Mouse (Mus musculus) G1E (cell line): ENCODE results near the gene Adck2. TPM values are rescaled to one million over a fixed set of nuclear protein-coding genes. Genes with fewer than 3 reads are reported as not detected.
A peak's percentile ranks its signal among the peaks of the same experiment; 100 is the strongest.

ENCODE experiments used
- ATAC-seq: 2 replicates; pipeline ENCODE4 v1.8.0; 2016; ENCODE audit warnings: mild to moderate bottlenecking; ENCODE audit not compliant: insufficient number of reproducible peaks, poor library complexity, low FRiP score, severe bottlenecking; ENCODE audit errors: extremely low read depth
- DNase-seq: peaks from one replicate; pipeline ENCODE4 v3.0.0; 2012; ENCODE audit warnings: low spot score
- H3K27me3 ChIP-seq: 2 replicates; pipeline ENCODE4 v1.6.1; 2012; ENCODE audit warnings: mild to moderate bottlenecking, low read length, inconsistent platforms; ENCODE audit not compliant: insufficient read depth
- H3K36me3 ChIP-seq: replicated peaks from 2 replicates; pipeline ENCODE3; 2012; ENCODE audit warnings: mild to moderate bottlenecking, inconsistent platforms
- H3K4me1 ChIP-seq: 2 replicates; pipeline ENCODE4 v1.6.1; 2012; ENCODE audit warnings: low read depth, low read length, inconsistent platforms, mixed read lengths; ENCODE audit not compliant: insufficient read depth
- H3K4me3 ChIP-seq: 2 replicates; pipeline ENCODE4 v1.5.1; 2012; ENCODE audit warnings: low read depth, mild to moderate bottlenecking, inconsistent platforms, low read length, moderate library complexity, mixed read lengths
- H3K9me3 ChIP-seq: replicated peaks from 2 replicates; pipeline ENCODE4 v1.6.1; 2012; ENCODE audit warnings: inconsistent platforms
- CTCF ChIP-seq: IDR thresholded peaks from 2 replicates; pipeline ENCODE4 v1.5.1; 2012; ENCODE audit warnings: low read depth, low read length, inconsistent platforms, mixed read lengths
- GATA1 ChIP-seq: IDR thresholded peaks from 2 replicates; pipeline ENCODE4 v1.6.1; 2012; ENCODE audit warnings: borderline replicate concordance, low read length, inconsistent platforms, mixed read lengths
- GATA2 ChIP-seq: IDR thresholded peaks from 2 replicates; pipeline ENCODE4 v1.6.1; 2012; ENCODE audit warnings: low read depth, low read length, inconsistent platforms, borderline replicate concordance
- POLR2AphosphoS5 ChIP-seq: IDR thresholded peaks from 2 replicates; pipeline ENCODE4 v1.6.1; 2012; ENCODE audit warnings: low read depth, low read length, inconsistent platforms; ENCODE audit not compliant: insufficient replicate concordance
- TAL1 ChIP-seq: conservative IDR thresholded peaks from 2 replicates; pipeline ENCODE4 v1.6.1; 2012; ENCODE audit warnings: low read depth, low read length, inconsistent platforms, mixed read lengths
- polyA plus RNA-seq: library from polyadenylated mRNA; stranded (reverse); fragments of >175 nt; gene quantifications from 2 replicates; pipeline ENCODE4 v1.2.3, GENCODE M21; 2012
- total RNA-seq, 2 experiments: library from RNA; stranded (forward) in 1 of 2; stranded (reverse) in 1 of 2; fragments of 200-1000 nt in 1 of 2; fragments of >200 nt in 1 of 2; fragmentation: Nextera tagmentation in 1 of 2; gene quantifications; 2 replicates each; pipeline ENCODE4 v1.2.3; 2014 to 2017

Adck2 gene
- total RNA-seq (2014; fragmentation: Nextera tagmentation): 6.8 and 10.0 TPM in 2 replicates
- total RNA-seq (2017): 5.3 and 9.8 TPM in 2 replicates
- polyA plus RNA-seq: 10.6 and 12.1 TPM in 2 replicates

- peak within 1 kb of the TSS; percentile 83 for H3K4me3 ChIP-seq
- DNase-seq (peak; percentile 88), ATAC-seq (peak; percentile 95)
- peaks cover 22% of the 10 kb centered on the region for H3K4me1 ChIP-seq
- peaks cover 27% of the 10 kb centered on the region for H3K36me3 ChIP-seq
- peaks cover 15% of the 10 kb centered on the region for H3K27me3 ChIP-seq
- TF ChIP-seq GATA1: no peak
- no peak for TF ChIP-seq GATA2
- no peak for TF ChIP-seq POLR2AphosphoS5
- no peak for TF ChIP-seq TAL1
- no peak for TF ChIP-seq CTCF
- H3K9me3 ChIP-seq: no peaks in the 10 kb centered on the region
Measured at GRCm38 (mm10) chr6:39573791-39574554, at the start of gene Adck2. Adck2 (plus strand) TSS chr6:39573873.

DNA sequence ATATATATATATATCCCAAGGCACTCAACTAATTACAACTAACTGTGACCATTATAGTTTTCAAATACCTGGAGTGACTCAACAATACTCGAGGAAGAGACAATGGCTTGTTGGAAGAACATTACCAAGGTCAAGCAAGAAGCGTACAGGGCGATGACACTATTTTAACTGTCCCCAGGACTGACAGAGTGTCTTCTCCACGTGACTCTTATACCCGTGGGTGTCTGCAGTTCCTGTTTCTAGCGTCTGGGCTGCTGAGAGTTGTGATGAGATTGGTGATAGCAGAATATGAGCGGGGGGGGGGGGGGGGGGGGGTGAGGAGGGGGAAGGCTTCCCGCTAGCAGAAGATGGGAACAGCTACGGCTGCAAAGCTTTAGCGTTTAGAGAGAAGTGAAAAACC lies 46.9 kb upstream of the Adck2 start:
- Histone ChIP-seq H3K36me3 (no peaks in the 10 kb centered on the region), H3K27me3 (peaks cover 13% of the 10 kb centered on the region; the same call in 1 of the 2 replicates), H3K4me3 (no peak overlapping the region), H3K9me3 (no peaks in the 10 kb centered on the region), H3K4me1 (no peaks in the 10 kb centered on the region)
- no peak for TF ChIP-seq GATA1
- TF ChIP-seq POLR2AphosphoS5: no peak
- no peak for TF ChIP-seq CTCF
- TF ChIP-seq GATA2: no peak
- TF ChIP-seq TAL1: no peak
- ATAC-seq (no peak), DNase-seq (no peak)

DNA sequence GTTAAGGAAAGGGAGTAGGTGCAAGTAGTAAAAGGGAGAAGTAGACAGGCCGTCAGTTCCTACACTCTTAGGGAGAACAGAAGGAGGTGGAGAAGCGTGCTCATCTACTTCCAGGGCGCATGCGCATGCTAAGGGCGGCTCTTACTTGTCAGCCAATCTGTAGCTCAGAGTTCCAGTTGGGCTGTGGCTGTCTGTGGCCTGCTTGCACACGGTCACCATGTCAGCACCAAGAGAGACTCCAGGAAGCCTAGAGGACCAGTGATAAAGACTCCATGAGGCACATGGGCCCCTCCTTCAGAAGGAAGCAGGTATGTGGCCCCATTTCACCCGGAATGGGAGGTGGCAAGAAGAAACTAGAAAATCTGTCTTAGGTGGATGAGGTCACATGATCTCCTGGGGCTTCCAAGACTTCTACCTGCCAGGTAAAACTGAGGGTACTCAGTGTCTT lies 46.3 kb upstream of the Adck2 start:
- peaks cover 15% of the 10 kb centered on the region; the same call in 1 of the 2 replicates for H3K27me3 ChIP-seq
- no peaks in the 10 kb centered on the region for H3K36me3 ChIP-seq
- TF ChIP-seq CTCF: no peak
- TF ChIP-seq GATA1: no peak
- TF ChIP-seq GATA2: no peak
- no peak for TF ChIP-seq POLR2AphosphoS5
- TF ChIP-seq TAL1: no peak
- no peaks in the 10 kb centered on the region for H3K9me3 ChIP-seq
- H3K4me1 ChIP-seq: no peaks in the 10 kb centered on the region
- DNase-seq: no peak
- no peak overlapping the region for H3K4me3 ChIP-seq
- no peak for ATAC-seq

DNA sequence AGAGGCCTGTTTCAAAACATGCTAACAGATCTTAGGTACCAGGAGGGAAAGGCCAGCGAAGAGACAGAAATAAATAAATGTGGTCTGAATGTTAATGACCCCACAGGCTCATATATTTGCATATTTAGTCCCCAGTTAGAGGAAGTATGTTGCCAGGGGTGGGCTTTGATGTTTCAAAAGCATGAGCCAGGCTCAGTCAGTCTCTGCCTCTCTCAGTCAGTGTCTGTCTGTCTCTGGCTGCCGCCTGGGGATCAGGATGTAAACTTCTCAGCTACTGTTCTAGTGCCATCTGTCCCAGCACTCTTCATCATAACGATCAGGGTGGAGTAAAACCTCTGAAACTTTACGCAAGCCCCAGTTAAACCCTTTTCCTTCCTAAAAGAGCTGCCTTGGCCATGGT lies 45.9 kb upstream of the Adck2 start:
- no peak overlapping the region for H3K4me3 ChIP-seq
- TF ChIP-seq CTCF: no peak
- no peak for TF ChIP-seq GATA1
- TF ChIP-seq GATA2: no peak
- no peak for TF ChIP-seq POLR2AphosphoS5
- TF ChIP-seq TAL1: no peak
- H3K36me3 ChIP-seq: no peaks in the 10 kb centered on the region
- ATAC-seq (no peak), DNase-seq (no peak)
- H3K4me1 ChIP-seq: no peaks in the 10 kb centered on the region
- H3K9me3 ChIP-seq: no peaks in the 10 kb centered on the region
- peaks cover 12% of the 10 kb centered on the region; the same call in 1 of the 2 replicates for H3K27me3 ChIP-seq

DNA sequence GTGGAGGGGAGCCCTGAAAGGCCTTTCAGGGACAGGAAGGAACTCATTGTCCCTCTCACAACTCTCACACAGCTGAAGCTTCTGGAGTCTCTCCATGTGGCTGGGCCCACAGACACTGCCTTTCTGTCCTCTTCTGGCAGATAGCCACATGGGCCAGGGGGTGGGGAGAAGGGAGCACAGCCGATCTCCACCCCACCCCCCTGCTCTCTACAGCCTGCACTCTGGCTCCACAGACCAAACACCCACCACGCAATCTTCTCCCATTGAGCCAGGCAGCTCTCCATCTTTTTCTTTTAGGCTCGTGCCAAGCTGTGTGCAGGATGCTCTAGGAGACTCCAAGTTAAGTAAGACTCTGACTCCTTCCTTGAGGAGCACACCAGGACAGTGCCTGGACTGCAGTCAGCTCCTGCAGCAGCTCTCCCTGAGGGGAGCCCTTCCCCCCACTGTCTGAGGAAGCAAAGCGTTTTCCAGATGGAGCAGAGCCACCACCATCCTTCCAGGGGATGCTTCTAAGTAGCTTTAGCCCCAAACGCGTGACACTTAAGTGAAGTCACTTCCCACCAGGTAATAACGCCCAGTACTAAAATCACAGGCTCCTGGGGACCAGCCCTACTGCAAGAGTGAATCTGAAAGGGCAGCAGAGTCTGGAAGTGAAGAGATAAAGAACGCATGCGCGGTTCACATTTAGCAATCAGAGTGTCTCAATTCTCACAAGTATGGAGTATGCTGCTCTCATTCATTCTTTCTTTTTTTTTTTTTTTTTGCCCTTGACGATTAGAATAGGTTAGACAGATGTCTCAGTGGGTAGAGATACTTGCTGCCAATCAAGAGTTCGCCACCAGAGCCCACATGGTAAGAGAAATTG lies 44.8 kb upstream of the Adck2 start:
- Histone ChIP-seq H3K4me3 (no peak overlapping the region), H3K27me3 (peaks cover 5% of the 10 kb centered on the region; the same call in 1 of the 2 replicates), H3K36me3 (no peaks in the 10 kb centered on the region), H3K4me1 (no peaks in the 10 kb centered on the region), H3K9me3 (no peaks in the 10 kb centered on the region)
- DNase-seq: no peak
- TF ChIP-seq GATA2: no peak
- no peak for TF ChIP-seq CTCF
- TF ChIP-seq POLR2AphosphoS5: no peak
- no peak for TF ChIP-seq TAL1
- no peak for TF ChIP-seq GATA1
- no peak for ATAC-seq

DNA sequence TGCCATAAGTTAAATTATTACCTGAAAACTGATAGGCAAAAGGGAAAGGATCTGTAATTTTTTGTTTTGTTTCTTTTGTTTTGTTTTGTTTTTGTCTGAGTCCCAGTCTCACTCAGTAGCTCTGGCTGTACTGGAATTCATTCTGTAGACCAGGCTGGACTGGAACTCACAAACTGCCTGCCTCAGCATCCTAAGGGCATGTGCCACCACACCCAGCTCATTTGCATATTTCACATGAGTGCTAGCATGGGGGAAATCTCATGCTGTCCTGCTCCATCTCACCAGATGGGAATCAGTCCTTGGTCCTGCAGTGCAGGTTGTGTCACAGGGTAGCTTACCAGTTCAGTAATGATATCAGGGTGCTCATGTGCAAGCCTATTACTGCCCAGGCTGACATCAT lies 38.7 kb upstream of the Adck2 start:
- peaks cover 18% of the 10 kb centered on the region for H3K27me3 ChIP-seq
- H3K4me3 ChIP-seq: no peak overlapping the region
- no peaks in the 10 kb centered on the region for H3K9me3 ChIP-seq
- no peak for ATAC-seq
- TF ChIP-seq CTCF (no peak), TAL1 (no peak), POLR2AphosphoS5 (no peak), GATA2 (no peak), GATA1 (no peak)
- DNase-seq: no peak
- no peaks in the 10 kb centered on the region for H3K36me3 ChIP-seq
- no peaks in the 10 kb centered on the region for H3K4me1 ChIP-seq
